ENCODE assay signal across 7 mouse cellular contexts in the genomic region with DNA sequence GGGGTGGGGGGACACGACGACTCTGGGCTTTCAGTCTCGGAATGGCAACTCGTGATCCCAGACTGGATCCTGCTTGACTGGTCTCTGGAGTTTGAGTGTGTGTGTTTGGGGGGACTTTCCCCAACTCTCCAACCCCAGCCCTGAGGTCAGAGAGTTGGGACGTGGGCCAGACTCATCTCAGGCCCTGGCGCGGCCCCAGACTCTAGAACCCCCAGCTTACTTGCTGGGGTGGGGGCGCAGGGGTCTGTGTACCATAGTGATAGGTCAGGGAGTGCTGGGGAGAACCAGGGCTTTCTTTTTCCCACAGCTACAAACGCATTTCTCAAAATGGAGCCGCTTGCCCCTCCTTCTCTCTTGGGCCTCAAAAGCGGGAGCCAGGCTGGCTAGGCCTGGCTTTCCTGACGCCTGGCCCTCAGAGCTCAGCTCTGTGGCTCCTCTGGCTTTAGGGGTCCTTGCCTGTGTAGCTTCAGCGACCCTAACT. TPM values are rescaled to one million over a fixed set of nuclear protein-coding genes. Genes with fewer than 3 reads are reported as not detected.
A peak's percentile ranks its signal among the peaks of the same experiment; 100 is the strongest.
DNase-seq lines count a peak whose midpoint lies in the region; ATAC-seq and TF ChIP-seq lines count a peak whose summit lies in the region.

No protein-coding gene starts in this region.

- peak overlapping the region; percentile 79 for H3K9ac ChIP-seq in forebrain, embryonic 15.5 days (replicated peaks)

- H3K36me3 ChIP-seq in C2C12 (ENCODE audit: control insufficient read depth, insufficient read depth), result peaks cover 18% of the 10 kb centered on the region
- H3K36me3 ChIP-seq in forebrain, embryonic 15.5 days, result 0 out of 2 replicates have a peak, but pooled peaks cover 3% of the 10 kb centered on the region

- H3K9me3 ChIP-seq in forebrain, embryonic 15.5 days, result no peaks in the 10 kb centered on the region

- no peaks in the 10 kb centered on the region for H3K27me3 ChIP-seq in C2C12 (ENCODE audit: control insufficient read depth, insufficient read depth, insufficient read length)
- no peaks in the 10 kb centered on the region for H3K27me3 ChIP-seq in forebrain, embryonic 15.5 days

- peaks cover 69% of the 10 kb centered on the region for H3K4me1 ChIP-seq in forebrain, embryonic 15.5 days

- DNase-seq in NIH3T3 (ENCODE audit: low read depth), result peak; percentile 76
- DNase-seq in kidney, adult 8-10 months, result peak; percentile 36 to 40
- peak; percentile 50 to 58 for DNase-seq in lung, postnatal 4 days
- no peak for DNase-seq in urinary bladder, postnatal 10 days (ENCODE audit: low spot score)
- DNase-seq in spleen, postnatal 10 days (ENCODE audit: low spot score in 2 of 2), result no peak

- peak overlapping the region; percentile 99 for H3ac ChIP-seq in C2C12 (ENCODE audit: control insufficient read depth, insufficient read length, low read depth)

- ATAC-seq in forebrain, embryonic 15.5 days (replicated peaks), result no peak; the same call in 1 of the 2 replicates

- TF ChIP-seq CTCF in C2C12 (IDR thresholded peaks at IDR 0.05; ENCODE audit: control insufficient read depth, insufficient read depth, insufficient read length), result no peak

- peaks cover 61% of the 10 kb centered on the region for H3K79me2 ChIP-seq in C2C12 (ENCODE audit: control insufficient read depth, insufficient read depth)

- 2% methylated on average over 13 of the region's 13 CpGs for WGBS in forebrain, embryonic 15.5 days

- peaks cover 40% of the 10 kb centered on the region for H3K79me3 ChIP-seq in C2C12 (ENCODE audit: low read depth)

- H3K4me3 ChIP-seq in C2C12 (ENCODE audit: insufficient read depth, poor library complexity, severe bottlenecking), result peak overlapping the region; percentile 53
- peak overlapping the region; percentile 85 for H3K4me3 ChIP-seq in forebrain, embryonic 15.5 days

- peak overlapping the region; percentile 99 for H3K27ac ChIP-seq in forebrain, embryonic 15.5 days (replicated peaks)

- peak overlapping the region; percentile 62 for H3K4me2 ChIP-seq in forebrain, embryonic 15.5 days (replicated peaks)

TF ChIP-seq in C2C12, 6 proteins besides CTCF, POLR2A, EP300 and RAD21:
- TF ChIP-seq CEBPB (IDR thresholded peaks at IDR 0.05; ENCODE audit: low read depth) (no peak), MYOG (IDR thresholded peaks at IDR 0.05; ENCODE audit: control insufficient read depth, extremely low read depth, insufficient read length) (no peak), USF1 (IDR thresholded peaks at IDR 0.05; ENCODE audit: low read depth) (no peak), FOSL1 (IDR thresholded peaks at IDR 0.05; ENCODE audit: insufficient read depth, low read length, poor library complexity, severe bottlenecking) (no peak), MAX (IDR thresholded peaks at IDR 0.05) (no peak), MYOD1 (IDR thresholded peaks at IDR 0.05; ENCODE audit: control insufficient read depth, insufficient read length, low read depth) (no peak)

RNA-seq across cellular contexts. Expression of a gene that starts 4.2 kb away (rescaled TPM):
- 59.2 TPM for polyA plus RNA-seq in C2C12 (2012; fragmentation: generic; extraction: Trizol)
- polyA plus RNA-seq in forebrain, embryonic 15.5 days (2015; fragmentation: Nextera tagmentation; extraction: Ambion mirVana), result 25.7 and 27.7 TPM in 2 replicates

RNA-seq across cellular contexts. Expression of a gene that starts 12.1 kb away (rescaled TPM):
- 63.0 TPM for polyA plus RNA-seq in C2C12 (2012; fragmentation: generic; extraction: Trizol)
- 83.9 and 87.1 TPM in 2 replicates for polyA plus RNA-seq in forebrain, embryonic 15.5 days (2015; fragmentation: Nextera tagmentation; extraction: Ambion mirVana)

RNA-seq across cellular contexts. Expression of a gene that starts 12.9 kb away (rescaled TPM):
- 12.1 TPM for polyA plus RNA-seq in C2C12 (2012; fragmentation: generic; extraction: Trizol)
- polyA plus RNA-seq in forebrain, embryonic 15.5 days (2015; fragmentation: Nextera tagmentation; extraction: Ambion mirVana), result 24.0 and 24.4 TPM in 2 replicates

RNA-seq across cellular contexts. Expression of a gene that starts 27.1 kb away (rescaled TPM):
- polyA plus RNA-seq in C2C12 (2012; fragmentation: generic; extraction: Trizol), result 0.14 TPM
- polyA plus RNA-seq in forebrain, embryonic 15.5 days (2015; fragmentation: Nextera tagmentation; extraction: Ambion mirVana), result 1.7 and 2.2 TPM in 2 replicates

RNA-seq across cellular contexts. Expression of a gene that starts 28.9 kb away (rescaled TPM):
- 29.2 TPM for polyA plus RNA-seq in C2C12 (2012; fragmentation: generic; extraction: Trizol)
- polyA plus RNA-seq in forebrain, embryonic 15.5 days (2015; fragmentation: Nextera tagmentation; extraction: Ambion mirVana), result 65.0 and 67.6 TPM in 2 replicates

Comparison
In these comparisons a context has a peak if more than half of its experiments do, and no peak if none do; other contexts are left out.
1. DNase-seq: peak in NIH3T3 (single experiment), kidney, adult 8-10 months (2 of 2) and lung, postnatal 4 days (2 of 2); none in urinary bladder, postnatal 10 days (single experiment) and spleen, postnatal 10 days (0 of 2).